Mouse (Mus musculus): ENCODE results near the gene Cdt1. TPM values are rescaled to one million over a fixed set of nuclear protein-coding genes. Genes with fewer than 3 reads are reported as not detected.

Cdt1 gene
- polyA plus RNA-seq, 1 experiment from 2014 or later: 45.9 TPM

GRCm38 (mm10) chr8:122531312-122531711 is 36.5 kb upstream of the Cdt1 start:
- H3K9me3 ChIP-seq (replicated peaks): no peaks in the 10 kb centered on the region
- ATAC-seq (ENCODE audit: insufficient read depth): no peak
- no peak overlapping the region for H3K4me2 ChIP-seq
- H3K9ac ChIP-seq: no peak overlapping the region
- 77% methylated on average over 8 of the region's 8 CpGs for WGBS (ENCODE audit: insufficient replicate concordance)
- no peaks in the 10 kb centered on the region for H3K27me3 ChIP-seq
- peaks cover 57% of the 10 kb centered on the region for H3K36me3 ChIP-seq (replicated peaks)
- peak overlapping the region; percentile 36 for H3K27ac ChIP-seq (replicated peaks)
- no peak overlapping the region for H3K4me3 ChIP-seq (replicated peaks)
- H3K4me1 ChIP-seq (replicated peaks): peaks cover 69% of the 10 kb centered on the region

GRCm38 (mm10) chr8:122537033-122537432 is 30.8 kb upstream of the Cdt1 start:
- Histone ChIP-seq H3K27me3 (no peaks in the 10 kb centered on the region), H3K9me3 (replicated peaks) (no peaks in the 10 kb centered on the region), H3K4me3 (replicated peaks) (peak overlapping the region; percentile 44), H3K27ac (replicated peaks) (peak overlapping the region; percentile 97), H3K36me3 (replicated peaks) (peaks cover 38% of the 10 kb centered on the region), H3K4me1 (replicated peaks) (peaks cover 93% of the 10 kb centered on the region), H3K4me2 (peak overlapping the region; percentile 78), H3K9ac (peak overlapping the region; percentile 62)
- 33% methylated on average over 6 of the region's 6 CpGs for WGBS (ENCODE audit: insufficient replicate concordance)
- peak; percentile 13; the same call in 1 of the 2 replicates for ATAC-seq (ENCODE audit: insufficient read depth)

GRCm38 (mm10) chr8:122537812-122538211 is 30.0 kb upstream of the Cdt1 start:
- H3K9me3 ChIP-seq (replicated peaks): no peaks in the 10 kb centered on the region
- H3K36me3 ChIP-seq (replicated peaks): peaks cover 40% of the 10 kb centered on the region
- peak overlapping the region; percentile 44 for H3K4me3 ChIP-seq (replicated peaks)
- ATAC-seq (ENCODE audit: insufficient read depth): peak; percentile 91
- peak overlapping the region; percentile 97 for H3K27ac ChIP-seq (replicated peaks)
- 28% methylated on average over 2 of the region's 2 CpGs for WGBS (ENCODE audit: insufficient replicate concordance)
- peak overlapping the region; percentile 78 for H3K4me2 ChIP-seq
- peaks cover 93% of the 10 kb centered on the region for H3K4me1 ChIP-seq (replicated peaks)
- no peaks in the 10 kb centered on the region for H3K27me3 ChIP-seq
- H3K9ac ChIP-seq: peak overlapping the region; percentile 62

- Histone ChIP-seq H3K4me1 (replicated peaks) (peaks cover 94% of the 10 kb centered on the region), H3K4me2 (peak overlapping the region; percentile 78), H3K9me3 (replicated peaks) (no peaks in the 10 kb centered on the region), H3K9ac (peak overlapping the region; percentile 34), H3K36me3 (replicated peaks) (peaks cover 47% of the 10 kb centered on the region), H3K27me3 (no peaks in the 10 kb centered on the region), H3K4me3 (replicated peaks) (peak overlapping the region; percentile 44; the same call in 1 of the 2 replicates), H3K27ac (replicated peaks) (peak overlapping the region; percentile 97)
- peak; percentile 36 for ATAC-seq (ENCODE audit: insufficient read depth)
- 50% methylated on average over 9 of the region's 9 CpGs for WGBS (ENCODE audit: insufficient replicate concordance)
These were observed 29.3 kb upstream of the Cdt1 start for GRCm38 (mm10) chr8:122538310-122539076.

GRCm38 (mm10) chr8:122544138-122544537 is 23.7 kb upstream of the Cdt1 start:
- Histone ChIP-seq H3K27ac (replicated peaks) (peak overlapping the region; percentile 96), H3K9ac (no peak overlapping the region), H3K36me3 (replicated peaks) (peaks cover 48% of the 10 kb centered on the region), H3K4me3 (replicated peaks) (no peak overlapping the region), H3K4me1 (replicated peaks) (peaks cover 99% of the 10 kb centered on the region), H3K4me2 (no peak overlapping the region), H3K9me3 (replicated peaks) (no peaks in the 10 kb centered on the region), H3K27me3 (no peaks in the 10 kb centered on the region)
- WGBS (ENCODE audit: insufficient replicate concordance): 76% methylated on average over 8 of the region's 8 CpGs
- no peak for ATAC-seq (ENCODE audit: insufficient read depth)

- Histone ChIP-seq H3K27ac (replicated peaks) (peak overlapping the region; percentile 96), H3K4me3 (replicated peaks) (peak overlapping the region; percentile 96), H3K4me1 (replicated peaks) (peaks cover 92% of the 10 kb centered on the region), H3K4me2 (peak overlapping the region; percentile 96), H3K9ac (peak overlapping the region; percentile 97), H3K27me3 (no peaks in the 10 kb centered on the region), H3K9me3 (replicated peaks) (no peaks in the 10 kb centered on the region), H3K36me3 (replicated peaks) (peaks cover 37% of the 10 kb centered on the region)
- WGBS (ENCODE audit: insufficient replicate concordance): 22% methylated on average over 6 of the region's 7 CpGs
- ATAC-seq (ENCODE audit: insufficient read depth): peak; percentile 81
These were observed 21.6 kb upstream of the Cdt1 start for GRCm38 (mm10) chr8:122546066-122546755.

GRCm38 (mm10) chr8:122546811-122547453 is 20.9 kb upstream of the Cdt1 start:
- Histone ChIP-seq H3K9me3 (replicated peaks) (no peaks in the 10 kb centered on the region), H3K27ac (replicated peaks) (peak overlapping the region; percentile 96), H3K4me3 (replicated peaks) (peak overlapping the region; percentile 96), H3K27me3 (no peaks in the 10 kb centered on the region), H3K4me2 (peak overlapping the region; percentile 96), H3K36me3 (replicated peaks) (peaks cover 30% of the 10 kb centered on the region), H3K4me1 (replicated peaks) (peaks cover 89% of the 10 kb centered on the region), H3K9ac (peak overlapping the region; percentile 97)
- no peak for ATAC-seq (ENCODE audit: insufficient read depth)
- WGBS (ENCODE audit: insufficient replicate concordance): 49% methylated on average over 24 of the region's 24 CpGs

GRCm38 (mm10) chr8:122547815-122548214 is 20.0 kb upstream of the Cdt1 start:
- H3K9ac ChIP-seq: peak overlapping the region; percentile 97
- no peaks in the 10 kb centered on the region for H3K27me3 ChIP-seq
- 7% methylated on average over 5 of the region's 5 CpGs for WGBS (ENCODE audit: insufficient replicate concordance)
- H3K4me1 ChIP-seq (replicated peaks): peaks cover 83% of the 10 kb centered on the region
- peaks cover 22% of the 10 kb centered on the region for H3K36me3 ChIP-seq (replicated peaks)
- peak; percentile 63 for ATAC-seq (ENCODE audit: insufficient read depth)
- no peaks in the 10 kb centered on the region for H3K9me3 ChIP-seq (replicated peaks)
- peak overlapping the region; percentile 96 for H3K27ac ChIP-seq (replicated peaks)
- peak overlapping the region; percentile 96 for H3K4me3 ChIP-seq (replicated peaks)
- peak overlapping the region; percentile 96 for H3K4me2 ChIP-seq

GRCm38 (mm10) chr8:122548331-122548730 is 19.5 kb upstream of the Cdt1 start:
- peak overlapping the region; percentile 96 for H3K4me3 ChIP-seq (replicated peaks)
- WGBS (ENCODE audit: insufficient replicate concordance): 21% methylated on average over 13 of the region's 13 CpGs
- H3K9me3 ChIP-seq (replicated peaks): no peaks in the 10 kb centered on the region
- peak overlapping the region; percentile 96 for H3K4me2 ChIP-seq
- no peak for ATAC-seq (ENCODE audit: insufficient read depth)
- peak overlapping the region; percentile 97 for H3K9ac ChIP-seq
- peaks cover 80% of the 10 kb centered on the region for H3K4me1 ChIP-seq (replicated peaks)
- peak overlapping the region; percentile 96 for H3K27ac ChIP-seq (replicated peaks)
- no peaks in the 10 kb centered on the region for H3K27me3 ChIP-seq
- H3K36me3 ChIP-seq (replicated peaks): peaks cover 16% of the 10 kb centered on the region

- ATAC-seq (ENCODE audit: insufficient read depth): no peak
These were observed 18.9 kb upstream of the Cdt1 start for GRCm38 (mm10) chr8:122548891-122549439.

More at GRCm38 (mm10) chr8:122548891-122549439, 18.9 kb upstream of the Cdt1 start:
- peak overlapping the region; percentile 96 for H3K27ac ChIP-seq (replicated peaks)
- WGBS (ENCODE audit: insufficient replicate concordance): 46% methylated on average over 3 of the region's 3 CpGs
- H3K4me2 ChIP-seq: peak overlapping the region; percentile 96
- peak overlapping the region; percentile 96 for H3K4me3 ChIP-seq (replicated peaks)
- no peaks in the 10 kb centered on the region for H3K27me3 ChIP-seq
- peaks cover 80% of the 10 kb centered on the region for H3K4me1 ChIP-seq (replicated peaks)
- H3K36me3 ChIP-seq (replicated peaks): peaks cover 10% of the 10 kb centered on the region
- no peaks in the 10 kb centered on the region for H3K9me3 ChIP-seq (replicated peaks)
- peak overlapping the region; percentile 97 for H3K9ac ChIP-seq

All from liver, embryonic 15.5 days (tissue).